Mouse (Mus musculus) Patski (cell line): ENCODE data around the gene Katnbl1. TPM values are rescaled to one million over a fixed set of nuclear protein-coding genes. Genes with fewer than 3 reads are reported as not detected.
"Not testable (repeated sequence)": the region's sequence is repeated elsewhere in the genome, so short reads cannot be mapped to it uniquely, and the experiment has no call there.

Experiments used
- ATAC-seq: fragments of 100-300 bp; one replicate; pipeline ENCODE4 v1.8.0; 2021
- CTCF ChIA-PET: fragments of 350-600 bp; sonication (Branson Sonifier 250); formaldehyde crosslinking; loops from one replicate; lab custom pipeline; 2022; ENCODE audit warnings: inconsistent platforms; lab: Charles Lee
- POLR2A ChIA-PET: fragments of 350-600 bp; sonication (Branson Sonifier 250); formaldehyde crosslinking; loops from one replicate; lab custom pipeline; 2022; ENCODE audit warnings: antibody characterized with exemption, inconsistent platforms; lab: Charles Lee
- DNase-seq: peaks from one replicate; pipeline ENCODE4 v3.0.0-alpha.2; 2011; ENCODE audit warnings: low read depth, low spot score
- H3K27me3 ChIP-seq: fragments of 371-371 bp; one replicate; pipeline ENCODE4 v1.5.1; 2021
- CTCF ChIP-seq: fragments of 100-300 bp; IDR thresholded peaks from one replicate; pipeline ENCODE4 v1.5.1; 2021
- in situ Hi-C: fragments of 300-500 bp; cut with MboI; formaldehyde crosslinking; loops from 3 replicates; pipeline ENCODE4 v1.11.1; 2018; ENCODE audit warnings: low pct_unique_long_range_greater_than_20kb, mixed read lengths
- polyA plus RNA-seq: library from polyadenylated mRNA; unstranded; gene quantifications from one replicate; pipeline ENCODE4 v1.2.3, GENCODE M21; 2021

Katnbl1 gene
- polyA plus RNA-seq, 1 experiment from 2014 or later, result 17.4 TPM

DNA sequence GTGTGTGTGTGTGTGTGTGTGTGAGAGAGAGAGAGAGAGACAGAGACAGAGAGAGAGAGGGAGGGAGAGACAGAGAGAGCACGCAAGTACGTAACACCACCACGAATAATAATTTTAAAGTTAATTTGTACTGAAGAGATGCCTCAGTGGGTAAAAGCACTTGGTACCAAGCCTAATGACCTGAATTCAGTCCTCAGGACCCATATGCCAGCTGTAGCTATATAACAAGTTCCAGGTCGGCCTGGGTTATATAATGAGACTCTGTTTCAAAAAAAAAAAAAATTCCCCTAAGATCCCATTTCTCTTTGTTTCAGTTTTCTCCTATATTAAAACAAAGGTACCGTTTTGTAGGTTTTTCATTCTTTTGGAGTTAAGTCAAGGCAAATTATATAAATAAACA, 11.8 kb downstream of the Katnbl1 start:
- ATAC-seq, result no peak
- H3K27me3 ChIP-seq, result no peaks in the 10 kb centered on the region
- in situ Hi-C loops, result loop anchor here (10.0 kb wide), 1 partner anchor 54 kb away; no protein-coding TSS in a partner anchor
- CTCF ChIA-PET, result interaction anchor here (1.6 to 2.7 kb wide), 3 partner anchors 8 to 56 kb away, joined by 5 to 11 read pairs (median 5); partner anchors contain the start of gene Katnbl1
- POLR2A ChIA-PET, result no interaction called here
- DNase-seq, result no peak
- TF ChIP-seq CTCF, result no peak

GRCm38 (mm10) chr2:112391346-112392000, 12.5 kb downstream of the Katnbl1 start:
- CTCF ChIA-PET, result interaction anchor here (1.6 to 2.7 kb wide), 3 partner anchors 9 to 55 kb away, joined by 5 to 11 read pairs (median 5); partner anchors contain the start of gene Katnbl1
- DNase-seq (no peak), ATAC-seq (no peak)
- no peaks in the 10 kb centered on the region for H3K27me3 ChIP-seq
- in situ Hi-C loops, result loop anchor here (10.0 kb wide), 1 partner anchor 53 kb away; no protein-coding TSS in a partner anchor
- TF ChIP-seq CTCF, result no peak
- POLR2A ChIA-PET, result no interaction called here

DNA sequence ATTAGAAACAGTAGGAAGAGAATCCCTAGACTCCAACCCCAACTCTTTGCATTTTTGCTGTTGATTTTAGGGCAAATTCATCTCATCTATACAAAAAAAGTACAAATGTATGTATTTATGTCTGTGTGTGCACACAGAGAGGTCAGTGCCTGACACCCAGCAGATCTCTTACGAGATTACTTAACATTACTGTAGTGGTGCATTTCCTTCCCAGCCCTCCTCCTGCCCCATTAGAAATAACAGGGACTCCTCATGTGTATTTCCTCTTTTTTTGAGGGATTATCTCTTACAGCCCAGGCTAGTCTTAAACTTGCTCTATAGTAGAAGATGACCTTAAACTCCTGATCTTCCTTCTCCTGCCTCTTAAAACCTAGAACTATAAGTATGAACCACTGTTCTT, 13.7 kb downstream of the Katnbl1 start:
- in situ Hi-C loops, result loop anchor here (10.0 kb wide), 1 partner anchor 52 kb away; no protein-coding TSS in a partner anchor
- DNase-seq (no peak), ATAC-seq (no peak)
- POLR2A ChIA-PET, result no interaction called here
- TF ChIP-seq CTCF, result no peak
- no peaks in the 10 kb centered on the region for H3K27me3 ChIP-seq
- CTCF ChIA-PET, result no interaction called here

GRCm38 (mm10) chr2:112393958-112394357, 14.9 kb downstream of the Katnbl1 start:
- CTCF ChIA-PET, result interaction anchor here (1.4 kb wide), 1 partner anchor 11 kb away, joined by 4 read pairs; no protein-coding TSS in a partner anchor
- ATAC-seq, result no peak
- in situ Hi-C loops, result loop anchor here (10.0 kb wide), 1 partner anchor 51 kb away; no protein-coding TSS in a partner anchor
- DNase-seq, result no peak
- POLR2A ChIA-PET, result no interaction called here
- no peaks in the 10 kb centered on the region for H3K27me3 ChIP-seq
- TF ChIP-seq CTCF, result no peak

GRCm38 (mm10) chr2:112396649-112397048, 17.6 kb downstream of the Katnbl1 start:
- CTCF ChIA-PET, result interaction anchor here (1.4 kb wide), 1 partner anchor 46 kb away, joined by 4 read pairs; no protein-coding TSS in a partner anchor
- no peaks in the 10 kb centered on the region for H3K27me3 ChIP-seq
- TF ChIP-seq CTCF, result no peak
- in situ Hi-C loops, result loop anchor here (10.0 kb wide), 1 partner anchor 48 kb away; no protein-coding TSS in a partner anchor
- POLR2A ChIA-PET, result interaction anchor here (0.6 kb wide), 1 partner anchor 94 kb away, joined by 3 read pairs; no protein-coding TSS in a partner anchor
- ATAC-seq, result no peak
- no peak for DNase-seq

DNA sequence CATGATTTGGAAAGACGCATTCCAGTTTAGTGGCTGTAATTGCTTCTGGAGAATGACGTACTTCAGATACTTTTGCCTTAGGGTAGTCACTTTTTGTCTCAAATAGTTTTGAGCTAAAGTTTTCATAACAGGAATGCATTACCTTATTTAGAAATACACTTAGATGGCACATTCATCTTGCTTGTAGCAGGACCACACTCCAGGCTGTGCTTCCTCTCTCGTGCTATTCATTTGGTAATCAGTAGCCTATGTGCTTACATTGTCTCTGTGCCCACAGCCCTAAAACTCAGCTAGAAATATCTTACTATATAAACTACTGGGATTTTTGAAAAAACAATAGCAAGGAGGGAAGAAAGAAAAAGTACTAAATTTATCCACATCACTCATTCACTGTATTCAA, 28.0 kb downstream of the Katnbl1 start:
- no peak for TF ChIP-seq CTCF
- in situ Hi-C loops, result no loop called here
- ChIA-PET POLR2A (no interaction called here), CTCF (interaction anchor here (1.0 kb wide), 2 partner anchors 28 to 42 kb away, joined by 3 read pairs; partner anchors contain the start of gene Katnbl1)
- no peaks in the 10 kb centered on the region for H3K27me3 ChIP-seq
- no peak for DNase-seq
- peak; percentile 54 for ATAC-seq

- ChIA-PET CTCF (no interaction called here), POLR2A (no interaction called here)
- DNase-seq (no peak), ATAC-seq (no peak)
- TF ChIP-seq CTCF, result no peak
- in situ Hi-C loops, result no loop called here
- no peaks in the 10 kb centered on the region for H3K27me3 ChIP-seq
Observed at GRCm38 (mm10) chr2:112425308-112425707, 46.3 kb downstream of the Katnbl1 start.

GRCm38 (mm10) chr2:112428534-112428933, 49.5 kb downstream of the Katnbl1 start:
- H3K27me3 ChIP-seq, in situ Hi-C loops, ATAC-seq, CTCF ChIA-PET, POLR2A ChIA-PET, DNase-seq: not testable (repeated sequence)

- no peak for TF ChIP-seq CTCF
- no peaks in the 10 kb centered on the region for H3K27me3 ChIP-seq
- ATAC-seq (no peak), DNase-seq (no peak)
- POLR2A ChIA-PET, result no interaction called here
- in situ Hi-C loops, result no loop called here
- CTCF ChIA-PET, result no interaction called here
Observed at GRCm38 (mm10) chr2:112429665-112430064, 50.7 kb downstream of the Katnbl1 start.

DNA sequence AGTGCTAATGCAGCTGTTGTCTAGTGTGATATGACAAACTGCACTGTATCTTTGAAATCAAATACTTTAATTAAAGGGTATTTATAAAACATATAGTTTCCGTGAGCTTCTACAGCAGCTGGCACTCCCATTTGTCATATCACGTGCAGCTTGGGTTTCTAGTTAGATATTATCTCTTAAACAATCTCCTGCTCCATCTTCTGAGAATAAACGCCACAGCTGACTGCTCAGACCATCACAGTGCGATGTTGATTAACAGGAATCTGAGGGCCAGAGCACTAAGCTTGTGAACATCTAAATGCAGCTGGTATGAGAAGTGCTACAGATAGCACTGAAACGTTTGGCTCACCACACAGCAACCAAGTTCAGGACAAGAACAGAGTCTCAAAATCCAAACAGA, 51.4 kb downstream of the Katnbl1 start:
- POLR2A ChIA-PET, result interaction anchor here (1.0 kb wide), 1 partner anchor 24 kb away, joined by 3 read pairs; the partner anchor contains the start of gene Emc7
- H3K27me3 ChIP-seq, result no peaks in the 10 kb centered on the region
- in situ Hi-C loops, result no loop called here
- ATAC-seq (no peak), DNase-seq (no peak)
- no peak for TF ChIP-seq CTCF
- CTCF ChIA-PET, result interaction anchor here (0.8 to 1.2 kb wide), 2 partner anchors 16 to 23 kb away, joined by 3 read pairs; no protein-coding TSS in a partner anchor

GRCm38 (mm10) chr2:112432523-112432922, 53.5 kb downstream of the Katnbl1 start:
- TF ChIP-seq CTCF, result no peak
- in situ Hi-C loops, result no loop called here
- no peaks in the 10 kb centered on the region for H3K27me3 ChIP-seq
- ChIA-PET POLR2A (no interaction called here), CTCF (interaction anchor here (2.3 kb wide), 1 partner anchor 11 kb away, joined by 10 read pairs; no protein-coding TSS in a partner anchor)
- DNase-seq, result no peak
- no peak for ATAC-seq
